Mouse (Mus musculus) liver, embryonic 15.5 days (tissue): ENCODE data around the gene Kbtbd8. TPM values are rescaled to one million over a fixed set of nuclear protein-coding genes. Genes with fewer than 3 reads are reported as not detected.

Source experiments
- ATAC-seq: fragments of 200-750 bp; cut with Nextera tagmentation; 2 replicates; pipeline ENCODE4 v1.8.0; 2017; ENCODE audit warnings: moderate number of reproducible peaks, mild to moderate bottlenecking, moderate library complexity; ENCODE audit not compliant: insufficient read depth
- H3K27ac ChIP-seq: fragments of 300-500 bp; sonication (generic); replicated peaks from 2 replicates; pipeline ENCODE4 v1.5.1; 2015; ENCODE audit warnings: mild to moderate bottlenecking, inconsistent platforms
- H3K27me3 ChIP-seq: fragments of 300-500 bp; sonication (generic); 2 replicates; pipeline ENCODE4 v1.6.1; 2015; ENCODE audit warnings: mild to moderate bottlenecking, inconsistent platforms
- H3K36me3 ChIP-seq: fragments of 300-500 bp; sonication (generic); replicated peaks from 2 replicates; pipeline ENCODE4 v1.6.1; 2015; ENCODE audit warnings: moderate library complexity, mild to moderate bottlenecking, inconsistent platforms
- H3K4me1 ChIP-seq: fragments of 300-500 bp; sonication (generic); replicated peaks from 2 replicates; pipeline ENCODE4 v1.6.1; 2015; ENCODE audit warnings: inconsistent platforms
- H3K4me2 ChIP-seq: fragments of 300-500 bp; sonication (generic); 2 replicates; pipeline ENCODE4 v1.6.1; 2015; ENCODE audit warnings: moderate library complexity, mild to moderate bottlenecking, inconsistent platforms
- H3K4me3 ChIP-seq: fragments of 300-500 bp; sonication (generic); replicated peaks from 2 replicates; pipeline ENCODE4 v1.5.1; 2015; ENCODE audit warnings: mild to moderate bottlenecking, inconsistent platforms
- H3K9ac ChIP-seq: fragments of 300-500 bp; sonication (generic); 2 replicates; pipeline ENCODE4 v1.6.1; 2015; ENCODE audit warnings: moderate library complexity, mild to moderate bottlenecking, inconsistent platforms
- H3K9me3 ChIP-seq: fragments of 300-500 bp; sonication (generic); replicated peaks from 2 replicates; pipeline ENCODE4 v1.6.1; 2016; ENCODE audit warnings: inconsistent platforms
- WGBS: fragments of 180-500 bp; shearing (Covaris S2); methylation state at CpG from one replicate; pipeline ENCODE4 v1.1.7; 2015; ENCODE audit warnings: mixed read lengths; ENCODE audit not compliant: insufficient replicate concordance; 5-methylcytosine and 5-hydroxymethylcytosine counted together
- polyA plus RNA-seq: library from polyadenylated mRNA; unstranded; fragments of >200 nt; fragmentation: Nextera tagmentation; extraction: Ambion mirVana; gene quantifications from 2 replicates; pipeline ENCODE4 v1.2.1, GENCODE M21; 2015

Gene Kbtbd8
- polyA plus RNA-seq, 1 experiment from 2014 or later = 2.7 TPM

- H3K36me3 ChIP-seq = no peaks in the 10 kb centered on the region
- WGBS = 51% methylated on average over 8 of the region's 8 CpGs
- H3K4me1 ChIP-seq = peaks cover 20% of the 10 kb centered on the region
- H3K4me2 ChIP-seq = peak overlapping the region; percentile 81
- H3K27ac ChIP-seq = no peak overlapping the region
- ATAC-seq = no peak
- H3K27me3 ChIP-seq = no peaks in the 10 kb centered on the region
- H3K9me3 ChIP-seq = no peaks in the 10 kb centered on the region
- peak overlapping the region; percentile 93 for H3K4me3 ChIP-seq
- H3K9ac ChIP-seq = no peak overlapping the region; the same call in 1 of the 2 replicates
Observed at GRCm38 (mm10) chr6:95116513-95116912, 527 bp upstream of the Kbtbd8 start.

GRCm38 (mm10) chr6:95117614-95118541 lies 838 bp downstream of the Kbtbd8 start:
- Histone ChIP-seq H3K4me2 (peak overlapping the region; percentile 81), H3K27ac (peak overlapping the region; percentile 72), H3K9me3 (no peaks in the 10 kb centered on the region), H3K9ac (peak overlapping the region; percentile 78), H3K4me1 (peaks cover 20% of the 10 kb centered on the region), H3K36me3 (peaks cover 11% of the 10 kb centered on the region), H3K4me3 (peak overlapping the region; percentile 93), H3K27me3 (no peaks in the 10 kb centered on the region)
- peak; percentile 97 for ATAC-seq
- under 1% methylated on average over 74 of the region's 103 CpGs for WGBS

- peak overlapping the region; percentile 36 for H3K4me2 ChIP-seq
- WGBS = 32% methylated on average over 3 of the region's 3 CpGs
- no peak overlapping the region for H3K9ac ChIP-seq
Observed at GRCm38 (mm10) chr6:95119389-95119788, 2.3 kb downstream of the Kbtbd8 start.

GRCm38 (mm10) chr6:95149931-95150534 lies 33.0 kb downstream of the Kbtbd8 start:
- Histone ChIP-seq H3K27ac (no peak overlapping the region), H3K36me3 (no peaks in the 10 kb centered on the region), H3K9me3 (no peaks in the 10 kb centered on the region), H3K4me3 (no peak overlapping the region), H3K4me1 (no peaks in the 10 kb centered on the region), H3K4me2 (no peak overlapping the region), H3K27me3 (no peaks in the 10 kb centered on the region), H3K9ac (no peak overlapping the region)
- WGBS = 27% methylated on average over 6 of the region's 6 CpGs
- ATAC-seq = no peak

More at GRCm38 (mm10) chr6:95119389-95119788, 2.3 kb downstream of the Kbtbd8 start:
- no peak for ATAC-seq
- peak overlapping the region; percentile 17 for H3K4me3 ChIP-seq
- peaks cover 22% of the 10 kb centered on the region for H3K4me1 ChIP-seq
- H3K27ac ChIP-seq = no peak overlapping the region
- peaks cover 15% of the 10 kb centered on the region for H3K36me3 ChIP-seq
- H3K9me3 ChIP-seq = no peaks in the 10 kb centered on the region
- H3K27me3 ChIP-seq = no peaks in the 10 kb centered on the region

GRCm38 (mm10) chr6:95150885-95151284 lies 33.8 kb downstream of the Kbtbd8 start:
- H3K9ac ChIP-seq = no peak overlapping the region
- H3K4me2 ChIP-seq = no peak overlapping the region
- no peak for ATAC-seq
- H3K27me3 ChIP-seq = no peaks in the 10 kb centered on the region
- no peaks in the 10 kb centered on the region for H3K36me3 ChIP-seq
- 75% methylated on average over 4 of the region's 4 CpGs for WGBS
- H3K9me3 ChIP-seq = no peaks in the 10 kb centered on the region
- no peaks in the 10 kb centered on the region for H3K4me1 ChIP-seq
- H3K27ac ChIP-seq = no peak overlapping the region
- no peak overlapping the region for H3K4me3 ChIP-seq

GRCm38 (mm10) chr6:95151563-95151962 lies 34.5 kb downstream of the Kbtbd8 start:
- Histone ChIP-seq H3K4me2 (no peak overlapping the region), H3K4me1 (no peaks in the 10 kb centered on the region), H3K9me3 (no peaks in the 10 kb centered on the region), H3K27ac (no peak overlapping the region), H3K36me3 (no peaks in the 10 kb centered on the region), H3K27me3 (no peaks in the 10 kb centered on the region), H3K4me3 (no peak overlapping the region), H3K9ac (no peak overlapping the region)
- 52% methylated on average over 2 of the region's 2 CpGs for WGBS
- ATAC-seq = no peak

- 39% methylated on average over 4 of the region's 4 CpGs for WGBS
- H3K27ac ChIP-seq = no peak overlapping the region
- no peak overlapping the region for H3K4me2 ChIP-seq
Observed at GRCm38 (mm10) chr6:95163965-95164364, 46.9 kb downstream of the Kbtbd8 start.

GRCm38 (mm10) chr6:95165630-95166029 lies 48.6 kb downstream of the Kbtbd8 start:
- Histone ChIP-seq H3K4me1 (no peaks in the 10 kb centered on the region), H3K9me3 (no peaks in the 10 kb centered on the region), H3K4me3 (no peak overlapping the region), H3K27ac (no peak overlapping the region), H3K9ac (no peak overlapping the region), H3K27me3 (no peaks in the 10 kb centered on the region), H3K36me3 (no peaks in the 10 kb centered on the region), H3K4me2 (no peak overlapping the region)
- ATAC-seq = no peak

More at GRCm38 (mm10) chr6:95163965-95164364, 46.9 kb downstream of the Kbtbd8 start:
- Histone ChIP-seq H3K27me3 (no peaks in the 10 kb centered on the region), H3K9me3 (no peaks in the 10 kb centered on the region), H3K4me1 (no peaks in the 10 kb centered on the region), H3K4me3 (no peak overlapping the region), H3K9ac (no peak overlapping the region), H3K36me3 (no peaks in the 10 kb centered on the region)
- ATAC-seq = no peak

GRCm38 (mm10) chr6:95167668-95168227 lies 50.7 kb downstream of the Kbtbd8 start:
- ATAC-seq = no peak
- Histone ChIP-seq H3K27ac (no peak overlapping the region), H3K9ac (no peak overlapping the region), H3K4me2 (no peak overlapping the region), H3K27me3 (no peaks in the 10 kb centered on the region), H3K9me3 (no peaks in the 10 kb centered on the region), H3K4me3 (no peak overlapping the region), H3K36me3 (no peaks in the 10 kb centered on the region), H3K4me1 (no peaks in the 10 kb centered on the region)
- 39% methylated on average over 5 of the region's 5 CpGs for WGBS

GRCm38 (mm10) chr6:95169411-95169810 lies 52.4 kb downstream of the Kbtbd8 start:
- H3K27ac ChIP-seq = no peak overlapping the region
- ATAC-seq = no peak
- 47% methylated on average over 6 of the region's 6 CpGs for WGBS

More at GRCm38 (mm10) chr6:95169411-95169810, 52.4 kb downstream of the Kbtbd8 start:
- Histone ChIP-seq H3K4me2 (no peak overlapping the region), H3K9ac (no peak overlapping the region), H3K27me3 (no peaks in the 10 kb centered on the region), H3K4me1 (no peaks in the 10 kb centered on the region), H3K4me3 (no peak overlapping the region), H3K9me3 (no peaks in the 10 kb centered on the region), H3K36me3 (no peaks in the 10 kb centered on the region)
